Mouse (Mus musculus): ENCODE measurements around the gene Gm26620.

Gene Gm26620

DNA sequence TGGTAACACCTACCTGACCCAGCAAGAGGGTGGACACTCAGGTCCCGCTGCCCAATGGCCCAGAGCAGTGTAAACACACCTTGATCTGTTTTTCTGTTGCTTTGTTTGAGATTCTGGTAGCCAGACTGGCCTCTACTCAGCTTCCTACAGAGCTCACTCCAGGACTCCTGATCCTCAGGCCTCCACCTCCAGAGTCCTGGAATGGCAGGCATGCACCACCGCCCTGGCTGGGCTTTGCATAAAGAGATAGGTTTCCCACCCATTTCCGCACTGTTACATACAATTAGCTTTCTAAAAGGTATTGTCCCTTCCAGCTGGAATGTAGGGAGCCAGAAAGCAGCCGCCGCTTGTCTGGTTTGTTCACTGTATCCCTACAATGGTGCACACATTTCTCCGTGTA is 13.5 kb upstream of the Gm26620 start:
- no peak for DNase-seq

DNA sequence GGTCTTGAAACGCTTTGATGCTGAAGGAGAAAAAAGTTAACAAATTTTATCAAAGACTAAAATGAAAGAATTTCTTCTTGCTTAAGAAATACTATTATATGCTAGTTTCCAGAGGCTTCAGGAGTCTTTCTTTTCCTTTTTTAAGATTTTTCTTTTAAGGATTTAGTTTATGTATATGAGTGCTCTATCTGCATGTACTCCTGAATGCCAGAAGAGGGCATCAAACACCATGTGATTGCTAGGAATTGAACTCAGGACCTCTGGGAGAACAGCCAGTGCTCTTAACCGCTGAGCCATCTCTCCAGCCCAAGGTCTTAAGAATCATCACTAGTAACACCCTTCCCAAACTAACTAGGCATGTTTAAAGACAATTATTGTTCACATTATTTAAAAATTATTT is 12.9 kb upstream of the Gm26620 start:
- DNase-seq, result no peak

DNA sequence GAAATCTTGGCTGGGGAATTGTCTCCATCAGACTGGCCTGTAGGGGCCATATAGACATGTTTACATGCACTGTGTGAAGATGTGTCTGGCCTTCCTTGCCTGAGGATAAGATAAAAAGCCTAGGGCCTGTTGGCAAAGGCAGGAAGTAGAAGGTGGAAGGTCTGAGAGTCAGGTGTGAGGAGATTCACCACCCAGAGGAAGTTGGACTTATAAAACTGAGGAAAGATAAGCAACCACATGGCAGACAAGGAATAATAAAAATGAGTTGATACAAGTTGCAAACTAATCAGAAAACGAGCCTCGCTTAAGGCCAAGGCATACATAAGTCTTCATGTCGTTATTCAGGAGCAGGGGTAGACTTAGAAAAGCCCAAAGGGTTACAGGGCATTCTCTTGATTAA is 9.2 kb upstream of the Gm26620 start:
- DNase-seq, result no peak

DNA sequence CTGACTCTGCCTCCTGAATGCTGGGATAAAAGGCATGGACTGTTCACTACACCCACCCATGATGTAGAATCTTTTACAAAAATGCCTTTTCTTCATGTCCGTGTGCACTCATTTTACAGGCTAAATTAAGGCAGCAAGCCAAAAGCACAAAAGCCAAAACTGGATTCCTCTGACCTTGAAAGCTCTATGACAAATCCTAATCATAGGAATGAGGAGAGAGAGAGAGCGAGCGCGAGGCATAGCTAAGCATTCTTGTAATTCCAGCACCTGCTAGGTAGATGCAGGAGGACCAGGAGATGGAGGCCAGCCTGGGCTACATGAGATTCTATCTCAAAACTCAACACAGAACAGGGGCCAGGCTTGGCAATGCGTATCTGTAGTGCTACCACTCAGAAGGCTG is 8.0 kb upstream of the Gm26620 start:
- DNase-seq, result no peak

DNA sequence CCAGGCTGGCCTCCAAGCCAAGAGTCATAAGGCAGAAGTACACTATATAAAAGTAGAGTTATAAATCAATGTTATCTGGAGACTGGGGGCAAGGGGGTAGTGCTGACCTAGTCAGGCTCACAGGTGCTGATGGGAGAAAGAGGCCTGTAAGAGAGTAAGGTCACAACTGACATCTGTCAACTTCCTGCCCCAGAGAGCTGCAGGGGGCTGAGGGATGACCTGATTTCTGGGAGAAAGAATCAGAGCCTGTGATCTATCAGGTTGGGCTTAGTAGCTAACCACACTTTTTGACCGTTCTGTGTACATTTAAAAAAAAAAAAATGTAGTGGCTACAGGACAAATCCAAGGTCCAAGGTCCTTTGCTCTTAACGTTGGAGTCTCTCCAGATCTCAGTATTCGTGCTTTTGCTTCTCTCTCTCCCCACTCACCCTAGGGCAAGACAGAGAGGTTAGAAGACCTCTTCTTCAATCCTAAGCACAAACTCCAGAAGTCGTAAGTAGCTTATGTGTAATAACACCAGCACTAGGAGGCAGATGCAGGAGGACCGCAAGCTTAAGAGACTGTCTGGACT is 1.9 kb upstream of the Gm26620 start:
- no peak for DNase-seq

DNA sequence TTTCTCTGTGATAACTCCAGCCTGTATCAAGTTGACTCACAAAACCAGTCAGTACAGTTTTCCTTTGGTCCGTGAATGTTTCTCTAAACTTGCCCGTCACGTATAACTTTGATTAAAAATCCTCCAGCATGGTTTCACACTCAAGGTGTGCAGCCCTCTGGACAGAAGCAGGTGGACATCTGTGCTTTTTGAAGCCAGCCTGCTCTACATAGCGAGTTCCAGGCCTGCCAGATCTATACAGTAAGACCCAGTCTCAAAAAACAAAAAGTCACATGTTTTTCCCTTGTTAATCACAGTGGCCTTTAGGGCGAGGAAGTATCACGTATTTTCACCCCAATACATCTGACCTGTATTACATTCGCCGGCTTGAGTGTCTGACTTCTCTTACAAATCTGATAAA is 475 bp upstream of the Gm26620 start:
- DNase-seq, result no peak

DNA sequence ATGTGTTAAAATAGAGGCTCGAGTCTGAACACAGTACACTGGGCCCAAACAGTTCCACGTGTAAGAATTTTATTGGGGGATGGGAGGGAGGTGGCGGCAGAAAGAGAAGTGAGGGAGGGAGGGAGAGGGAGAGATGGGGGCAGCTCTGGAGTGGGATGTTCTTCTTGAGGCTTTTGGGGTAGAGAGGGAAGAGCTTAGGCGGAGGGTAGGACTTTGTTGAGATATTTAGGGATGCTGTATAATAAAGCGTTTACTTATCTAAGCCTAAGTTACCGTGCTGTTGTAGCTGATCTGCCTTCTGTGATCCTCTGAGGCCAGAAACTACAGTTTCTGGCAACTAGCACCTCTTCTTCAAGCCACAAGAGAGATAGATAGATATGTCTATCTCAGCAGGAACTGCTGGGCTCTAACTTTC is 1.2 kb downstream of the Gm26620 start:
- DNase-seq, result no peak

DNA sequence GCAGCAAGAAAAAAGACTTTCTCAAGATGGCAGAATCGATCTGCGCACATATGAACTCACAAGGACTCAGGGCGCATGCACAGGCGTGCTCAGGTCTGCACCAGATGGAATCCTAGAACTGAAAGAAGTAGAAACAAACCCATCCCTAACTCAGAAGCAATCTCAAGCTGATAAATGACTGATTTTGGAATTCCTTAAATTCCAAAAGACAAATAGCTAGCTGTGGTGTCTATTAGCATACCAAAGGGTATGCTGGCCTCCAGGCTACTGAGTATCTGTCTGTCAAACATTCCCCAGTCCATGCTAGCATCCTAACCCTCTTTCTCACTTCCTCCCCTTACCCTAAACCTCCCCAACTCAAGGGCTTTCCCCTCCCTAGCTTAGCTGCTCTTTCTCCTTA is 4.4 kb downstream of the Gm26620 start:
- DNase-seq, result no peak

DNA sequence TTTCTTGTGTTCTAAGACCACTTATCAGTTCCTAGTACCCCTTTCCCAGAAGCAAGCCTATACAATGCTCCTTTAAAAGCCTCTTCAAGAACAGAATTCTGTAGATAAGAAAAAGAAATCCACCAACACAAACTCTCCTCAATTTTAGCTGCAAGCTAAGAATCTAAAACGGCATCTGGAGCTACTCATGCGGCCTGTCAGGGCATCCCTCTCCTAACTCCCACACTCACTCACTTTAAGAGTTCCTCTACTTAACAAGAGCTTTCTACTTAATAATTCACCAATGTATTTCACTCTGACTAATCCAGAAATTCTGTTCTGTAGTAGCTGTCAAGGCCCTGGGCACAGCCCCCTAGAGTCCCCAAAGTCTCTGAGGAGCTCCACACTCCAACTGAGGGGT is 6.8 kb downstream of the Gm26620 start:
- DNase-seq, result no peak

DNA sequence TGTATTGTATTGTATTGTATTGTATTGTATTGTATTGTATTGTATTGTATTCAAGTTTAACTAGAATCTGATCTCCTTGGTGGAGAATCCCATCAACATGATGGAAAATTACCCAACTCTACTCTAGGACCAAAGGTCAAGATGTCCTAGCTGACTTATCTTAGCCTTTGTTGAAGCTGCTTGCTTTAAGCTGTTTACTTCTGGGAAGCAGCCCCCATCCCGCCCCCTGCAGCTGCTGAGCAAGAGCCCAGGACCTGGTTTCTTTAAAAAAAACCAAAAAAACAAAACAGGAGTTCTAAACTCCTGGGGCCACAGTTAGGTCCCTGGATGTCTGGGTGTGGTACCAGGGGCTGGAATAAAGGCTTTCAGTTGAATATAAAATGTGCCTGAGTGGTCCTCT is 7.4 kb downstream of the Gm26620 start:
- DNase-seq, result no peak

DNA sequence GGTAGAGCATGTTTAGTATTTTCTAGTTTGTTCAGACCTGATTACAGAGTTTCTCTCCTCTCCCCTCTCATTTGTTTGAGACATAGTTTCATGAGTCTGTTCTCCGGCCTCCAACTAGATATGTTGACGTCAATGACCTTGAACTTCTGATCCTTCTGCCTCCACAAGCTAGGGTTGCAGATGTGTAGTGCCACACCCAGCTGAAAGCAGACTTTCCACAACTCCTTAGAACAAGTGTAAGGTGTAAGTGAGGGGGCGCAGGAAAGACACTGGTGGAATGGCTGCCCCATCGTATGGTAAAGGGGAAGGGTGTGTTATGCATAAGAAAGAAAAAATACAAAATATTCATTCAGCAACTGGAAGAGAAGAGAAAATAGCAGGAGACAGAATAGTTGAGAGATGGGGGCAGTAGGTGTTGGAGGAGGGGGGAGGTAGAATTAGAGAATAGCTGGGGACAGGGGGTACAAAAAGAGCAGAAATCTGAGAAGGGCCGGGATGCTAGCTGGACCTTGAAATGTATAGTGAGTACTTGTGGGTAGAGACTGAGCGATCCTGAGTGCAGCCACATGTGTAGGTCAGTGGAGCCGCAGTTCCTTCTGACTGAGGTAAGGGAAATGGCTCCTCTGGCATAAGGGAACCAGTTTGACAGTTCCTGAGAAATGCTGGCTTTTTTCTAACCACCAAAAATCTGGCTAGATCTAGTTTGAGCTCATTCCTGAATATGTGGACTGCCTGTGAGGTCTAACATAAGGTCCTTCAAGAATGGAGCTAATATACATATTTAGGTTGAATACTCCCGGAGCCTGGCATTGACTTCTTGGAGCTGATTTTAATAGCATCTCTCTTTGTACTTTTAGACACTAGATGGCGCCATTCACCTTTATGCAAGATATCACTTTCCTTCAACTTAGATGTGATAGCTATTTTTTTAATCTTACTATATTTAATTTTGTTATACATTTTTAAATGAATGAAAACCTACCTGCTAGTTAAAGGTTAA is 10.0 kb downstream of the Gm26620 start:
- peak; percentile 70 for DNase-seq

DNA sequence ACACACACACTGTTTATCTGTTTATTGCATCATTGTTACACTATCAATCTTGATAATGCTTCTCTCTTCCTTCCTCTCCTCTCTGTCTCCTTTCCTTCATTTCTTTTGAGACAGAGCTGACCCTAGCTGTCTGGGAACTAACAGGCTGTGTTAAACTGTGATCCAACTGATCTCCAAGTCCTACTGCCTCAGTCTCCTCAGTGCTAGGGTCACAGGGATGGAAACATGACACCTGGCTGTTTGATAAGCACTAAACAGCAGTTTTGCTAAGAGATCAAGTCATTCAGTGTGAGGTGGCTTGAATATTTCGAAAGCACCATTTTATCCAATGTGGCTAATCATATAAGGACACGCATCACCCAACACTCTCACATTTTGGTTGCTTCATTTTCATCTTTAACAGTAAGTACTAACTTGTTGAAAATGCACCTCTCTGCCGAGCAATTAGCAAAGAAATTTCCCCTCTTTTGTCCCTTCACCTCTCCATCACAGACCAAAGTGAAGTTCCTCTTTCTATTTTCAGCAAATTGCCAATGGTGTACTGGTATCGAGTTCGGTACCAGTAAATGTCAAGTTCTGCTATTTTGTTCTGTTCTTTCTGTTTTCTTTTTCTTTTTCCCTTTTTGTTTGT is 11.9 kb downstream of the Gm26620 start:
- DNase-seq, result no peak

DNA sequence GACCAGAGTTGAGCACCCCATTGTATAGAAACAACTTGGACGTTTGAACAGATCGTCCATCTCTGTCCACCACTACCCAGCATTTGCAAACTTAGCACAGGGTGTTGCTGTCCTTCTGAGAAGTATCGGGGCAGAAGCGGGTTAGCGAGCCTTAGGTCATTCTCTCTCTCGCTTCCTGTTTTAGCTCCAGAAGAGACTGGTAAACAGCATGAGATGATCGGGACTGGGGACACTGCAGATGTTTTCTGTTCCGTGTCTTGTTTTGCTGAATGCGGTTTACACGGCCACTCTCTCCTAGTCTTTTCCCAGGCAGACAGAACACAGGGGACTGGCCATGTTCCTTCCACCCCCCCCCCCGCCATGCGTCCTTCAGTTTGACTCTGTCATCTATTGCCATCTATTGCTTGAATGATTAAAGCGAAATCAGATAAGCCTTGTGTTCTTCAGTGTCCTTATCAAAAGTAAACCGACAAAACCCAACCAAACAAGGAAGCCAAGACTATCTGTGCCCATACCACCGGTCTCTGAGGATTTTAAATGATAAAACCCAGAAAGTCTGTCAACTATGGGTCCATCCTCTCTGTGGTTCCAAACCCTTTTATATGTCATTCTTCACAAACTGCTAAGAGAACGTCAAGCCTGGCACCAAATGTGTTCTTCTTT is 13.7 kb downstream of the Gm26620 start:
- peak; percentile 28 for DNase-seq

DNA sequence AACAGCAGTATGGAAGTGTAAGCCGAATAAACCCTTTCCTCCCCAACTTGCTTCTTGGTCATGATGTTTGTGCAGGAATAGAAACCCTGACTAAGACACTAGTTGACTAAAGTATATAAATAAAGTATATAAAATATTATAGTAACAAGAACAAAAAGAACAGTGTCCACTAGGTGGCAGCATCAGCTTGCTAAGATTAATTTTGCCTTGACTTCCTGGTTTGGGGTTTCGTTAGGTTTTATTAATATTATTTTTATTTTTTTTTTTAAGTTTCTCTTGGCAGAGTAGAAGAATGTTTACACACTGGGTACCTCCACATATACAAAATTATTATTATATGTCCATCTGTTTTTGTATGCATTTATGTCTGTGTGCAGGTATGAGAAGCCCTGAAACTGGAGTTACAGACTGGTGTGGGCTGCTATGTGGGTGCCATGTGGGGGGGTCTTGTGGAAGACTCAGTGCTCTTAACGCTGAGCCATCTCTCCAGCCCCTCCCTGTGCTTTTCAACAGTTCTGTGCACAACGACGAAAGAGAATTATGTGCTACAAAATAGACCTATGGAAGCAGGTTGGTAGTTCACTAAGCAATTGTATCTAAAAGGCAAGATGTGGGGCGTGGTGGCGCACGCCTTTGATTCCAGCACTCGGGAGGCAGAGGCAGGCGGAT is 16.1 kb downstream of the Gm26620 start:
- DNase-seq, result peak; percentile 88

DNA sequence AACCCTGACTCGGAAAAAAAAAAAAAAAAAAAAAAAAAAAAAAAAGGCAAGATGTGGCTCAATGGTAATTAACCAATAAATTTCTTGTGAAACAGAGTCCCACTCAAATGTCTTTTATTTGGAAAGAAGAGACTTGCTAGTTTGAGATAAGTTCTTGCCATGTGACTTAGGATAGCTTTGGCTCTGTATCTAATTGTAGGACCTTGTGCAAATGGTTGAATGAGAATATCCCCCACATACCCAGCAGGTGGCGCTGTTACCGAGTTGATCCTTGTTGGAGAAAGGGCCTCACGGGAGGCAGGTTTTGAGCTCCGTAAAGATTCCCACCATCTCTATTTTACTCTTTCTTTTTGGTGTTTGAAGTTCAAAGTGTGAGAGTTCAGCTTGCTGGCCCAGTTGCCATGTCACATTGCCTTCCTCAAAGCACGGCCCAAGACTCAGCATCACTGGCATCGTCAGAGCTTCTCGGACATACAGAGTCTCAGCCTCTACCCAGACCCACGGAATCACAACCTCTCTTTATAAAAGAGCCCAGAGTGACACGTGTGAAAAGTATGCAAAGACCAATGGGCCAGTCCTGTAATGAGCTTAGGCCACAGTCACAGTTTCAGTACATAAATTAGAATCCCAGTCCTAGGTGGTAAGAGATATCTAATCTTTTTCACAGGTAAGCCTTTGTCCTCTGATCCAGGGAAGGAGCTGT is 16.8 kb downstream of the Gm26620 start:
- DNase-seq, result peak; percentile 89

DNA sequence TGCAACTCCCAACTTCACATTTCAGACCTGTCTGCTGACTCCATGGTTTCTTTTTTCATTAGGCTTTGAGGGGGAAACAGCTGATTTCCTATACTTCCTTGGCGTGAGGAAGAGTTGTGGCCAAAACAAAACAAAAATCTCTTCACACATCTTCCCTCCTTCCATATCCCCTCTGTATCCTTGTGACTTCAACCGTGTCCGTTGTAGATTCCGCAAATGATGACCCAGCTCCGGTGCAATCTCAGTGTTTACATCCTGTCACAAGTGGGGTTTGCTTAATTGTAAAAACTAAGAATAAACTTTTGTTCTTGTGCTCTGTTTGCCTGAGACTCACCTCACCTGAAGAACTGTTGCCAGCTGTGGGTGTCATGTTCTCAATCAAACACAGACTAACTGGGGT is 18.6 kb downstream of the Gm26620 start:
- DNase-seq, result no peak

DNA sequence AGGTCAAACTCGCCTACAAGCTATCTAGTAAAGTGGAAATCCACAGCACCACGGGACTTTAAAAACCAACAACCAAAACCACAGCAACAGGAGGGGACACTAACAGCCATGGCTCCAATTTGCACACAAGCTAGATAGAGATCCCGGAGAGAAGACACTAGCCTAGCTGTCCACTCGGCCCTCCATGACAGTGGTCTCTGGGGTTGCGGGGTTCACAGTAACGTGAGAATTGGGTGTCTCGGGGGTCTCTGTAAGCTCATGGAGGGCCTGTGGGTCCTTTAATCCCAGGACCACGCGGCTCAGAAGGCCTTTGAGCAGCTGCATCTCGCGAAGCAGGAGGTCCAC is 22.2 kb downstream of the Gm26620 start:
- no peak for DNase-seq

DNA sequence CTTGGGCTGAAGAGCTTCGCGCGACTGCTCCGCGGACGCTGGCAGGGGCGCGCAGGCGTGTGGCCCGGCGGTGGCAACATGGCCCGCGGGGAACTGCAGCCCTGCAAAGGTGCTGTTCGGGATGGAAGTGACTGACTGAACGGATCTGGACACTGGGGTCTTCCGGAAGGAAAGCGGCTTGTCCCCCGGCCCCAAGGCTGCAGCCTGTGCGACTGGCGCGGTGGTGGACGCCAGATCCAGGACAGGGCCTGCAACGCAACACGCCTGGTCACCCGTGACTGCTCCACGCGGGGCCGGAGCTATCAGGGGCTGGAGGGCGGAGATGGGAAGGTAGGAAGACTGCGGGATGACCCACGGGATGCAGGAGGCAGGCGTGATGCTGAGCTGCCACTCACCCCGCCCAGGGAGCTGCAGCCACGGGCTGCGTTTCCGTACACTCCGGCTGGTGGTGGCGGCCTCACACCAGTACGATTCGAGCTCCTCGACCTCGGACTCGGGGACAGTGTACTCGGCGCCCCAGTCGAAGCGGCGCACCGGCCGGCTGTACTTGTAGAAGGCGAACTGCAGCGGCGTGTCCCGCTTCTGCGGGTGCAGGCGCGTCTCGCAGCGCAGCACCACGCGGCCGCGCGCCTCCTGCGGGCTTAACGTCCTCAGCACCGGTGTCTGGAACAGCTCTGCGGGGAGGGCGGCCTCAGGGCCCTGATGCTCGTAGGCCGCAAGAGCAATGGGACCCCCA is 22.8 kb downstream of the Gm26620 start:
- no peak for DNase-seq

DNA sequence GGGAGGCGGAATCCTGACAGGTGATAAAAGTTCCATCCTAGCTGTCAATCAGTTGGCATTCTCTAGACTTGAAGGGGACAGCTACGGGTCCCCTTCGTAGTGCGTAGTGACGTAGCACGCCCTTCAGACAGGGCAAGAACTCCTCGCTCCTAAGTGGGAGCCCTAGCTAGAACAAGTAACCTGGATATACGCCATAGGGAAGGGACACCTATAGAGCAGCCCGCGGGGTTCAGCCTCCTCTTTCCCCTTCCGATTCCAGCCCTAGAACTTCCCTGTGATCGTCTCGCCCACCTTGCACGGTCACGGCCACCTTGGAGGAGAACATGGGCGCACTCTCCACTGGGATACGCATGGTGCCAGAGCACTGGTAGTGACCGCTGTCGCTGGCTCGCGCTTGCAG is 23.5 kb downstream of the Gm26620 start:
- no peak for DNase-seq

DNA sequence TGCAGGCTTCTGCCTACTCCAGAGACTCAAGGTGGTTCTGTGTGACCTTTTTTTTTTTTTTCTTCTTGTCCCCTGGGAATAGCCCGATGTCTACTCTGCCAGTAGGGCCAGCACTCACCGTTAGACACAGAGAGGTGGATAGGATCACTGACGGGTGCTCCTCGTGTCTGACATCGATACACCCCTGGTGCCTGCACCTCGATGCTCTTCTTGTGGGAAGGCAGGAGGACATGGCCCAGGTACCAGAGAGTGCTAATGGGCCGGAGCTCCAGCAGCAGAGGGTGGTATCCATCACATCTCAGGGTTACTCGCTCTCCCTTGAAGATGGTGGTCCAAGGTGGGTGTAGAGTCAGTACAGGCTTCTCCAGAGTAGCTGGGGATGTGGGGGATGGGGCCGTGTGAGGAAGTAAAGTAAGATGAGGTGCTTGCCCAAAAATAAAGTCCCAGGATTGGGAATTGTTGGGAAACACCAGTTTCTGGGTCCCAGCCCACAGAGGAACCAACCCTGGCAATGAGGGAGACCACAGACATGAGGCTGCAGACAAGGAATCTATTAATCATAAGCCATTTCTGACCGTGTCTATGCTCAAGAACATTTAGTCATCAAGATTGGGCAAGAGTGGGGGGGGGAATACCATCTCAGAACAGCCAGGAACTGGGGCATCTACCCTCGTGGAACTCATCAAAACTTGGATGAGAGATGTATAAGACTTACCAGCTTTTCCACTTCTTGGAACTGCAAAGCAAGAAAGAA is 27.2 kb downstream of the Gm26620 start:
- no peak for DNase-seq

Measured in lung, postnatal 36 days (tissue).